Mouse (Mus musculus): ENCODE data around the gene Mob3b.

GRCm38 (mm10) chr4:35004473-35004872 is 152.8 kb downstream of the Mob3b start:
- TF ChIP-seq POLR2A (IDR thresholded peaks at IDR 0.05; ENCODE audit: insufficient read depth, low read length) (no peak), CTCF (IDR thresholded peaks at IDR 0.05; ENCODE audit: low read depth, low read length) (no peak)

All from ES-Bruce4 (cell line).